Mouse (Mus musculus) right cerebral cortex, adult 18-20 months (tissue): Measurements from ENCODE around the gene Nudt3.
A peak's percentile ranks its signal among the peaks of the same experiment; 100 is the strongest.

Experiments used
- DNase-seq: peaks from one replicate; pipeline ENCODE4 v3.0.0; 2022; ENCODE audit warnings: mixed read lengths

Nudt3 gene

DNA sequence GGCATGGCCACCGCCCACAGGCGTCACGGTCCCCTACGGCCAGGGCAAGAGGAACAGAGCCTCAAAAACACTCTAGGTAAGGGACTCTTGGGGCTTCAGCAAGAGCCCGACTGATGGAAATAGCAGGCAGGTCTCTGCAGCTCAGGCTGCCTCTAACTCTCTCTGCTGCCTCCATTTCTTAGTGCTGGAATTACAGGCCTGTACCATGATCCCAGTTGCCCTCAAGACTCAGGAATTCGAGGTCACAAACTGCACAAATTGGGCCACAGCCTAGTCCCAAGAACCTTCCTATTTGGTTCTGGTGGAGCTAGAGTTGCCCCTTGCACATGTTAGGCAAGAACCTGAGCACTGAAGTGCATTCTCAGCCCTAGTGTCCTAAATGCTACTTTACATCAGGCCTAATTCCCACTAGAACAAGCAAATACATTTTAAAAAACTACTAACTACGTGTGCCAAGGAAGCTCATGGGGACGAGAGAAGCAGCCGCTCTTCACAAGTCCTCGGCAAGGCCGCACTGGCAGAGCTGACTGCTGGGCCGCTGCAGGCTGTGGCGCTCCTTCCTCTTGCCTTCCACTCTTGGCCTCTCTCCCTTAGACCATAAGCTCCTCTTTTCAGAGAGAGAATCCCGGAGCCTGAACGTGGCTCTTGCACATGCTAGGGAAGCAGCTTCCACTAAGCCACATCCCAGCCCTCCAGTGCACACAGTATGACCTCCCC is 27.5 kb downstream of the Nudt3 start:
- no peak for DNase-seq

DNA sequence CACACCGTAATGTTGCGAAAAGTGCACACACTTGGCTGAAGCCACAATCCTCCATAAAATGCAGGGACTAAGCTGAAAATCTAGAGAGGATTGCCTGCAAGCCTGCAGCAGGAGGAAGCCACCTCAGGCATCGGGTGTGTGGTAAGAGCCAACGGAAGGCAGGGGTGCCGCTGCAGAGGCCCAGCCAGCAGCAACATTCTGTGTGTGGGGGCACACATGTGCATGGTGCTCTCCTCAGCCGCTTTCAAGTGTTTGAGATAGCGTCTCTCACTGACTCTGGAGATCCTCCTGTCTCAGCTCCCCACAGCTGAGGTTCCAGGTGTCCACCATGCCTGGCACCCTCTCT is 30.8 kb downstream of the Nudt3 start:
- DNase-seq = no peak

DNA sequence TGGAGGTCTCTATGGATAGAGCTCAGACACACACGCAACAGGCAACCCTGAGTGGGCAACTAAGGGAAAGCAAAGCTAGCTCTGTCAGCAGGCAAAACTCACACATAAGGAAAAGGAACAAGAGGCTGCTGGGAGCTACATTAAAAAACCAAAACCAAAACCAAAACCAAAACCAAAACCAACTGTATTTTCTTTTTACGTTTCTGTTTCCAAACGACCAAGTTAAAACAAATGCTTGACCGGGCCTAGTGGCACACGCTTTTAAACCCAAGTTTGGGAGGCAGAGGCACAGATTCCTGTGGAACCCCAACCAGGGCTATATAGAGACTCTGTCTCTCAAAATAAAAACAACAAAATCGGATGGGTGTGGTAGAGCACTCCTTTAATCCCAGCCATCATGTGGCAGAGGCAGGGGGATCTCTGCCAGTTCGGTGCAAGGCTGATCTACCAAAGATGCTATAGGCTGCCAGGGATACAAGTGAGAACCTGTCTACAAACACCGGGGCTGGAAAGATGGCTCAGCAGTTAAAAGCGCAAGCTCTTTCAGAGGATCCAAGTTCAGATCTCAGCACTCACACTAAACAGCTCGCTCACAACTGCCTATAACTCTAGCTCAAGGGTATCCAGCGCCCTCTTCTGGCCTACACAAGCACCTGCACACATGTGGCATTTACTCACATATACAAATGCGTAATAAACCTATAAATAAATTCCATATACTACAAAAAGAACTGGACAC is 31.3 kb downstream of the Nudt3 start:
- no peak for DNase-seq

DNA sequence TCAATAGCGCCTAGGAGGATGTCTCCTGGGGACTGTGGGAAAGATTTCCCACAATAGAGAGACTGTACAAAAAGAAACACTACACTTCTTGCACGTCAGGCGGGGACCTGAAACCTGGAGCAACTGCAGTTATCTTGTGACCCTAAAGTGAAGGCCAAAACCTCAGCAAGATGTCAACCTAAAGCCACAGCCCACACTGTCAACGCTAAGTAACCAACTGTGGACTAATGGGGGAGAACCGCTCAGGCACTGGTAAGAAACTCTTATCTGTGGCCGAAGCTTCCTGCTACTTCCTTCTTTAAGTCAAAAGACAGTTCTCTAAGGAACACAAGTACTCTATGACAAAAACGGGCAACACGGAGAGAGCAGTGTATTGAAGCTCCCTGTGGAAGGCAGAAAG is 35.1 kb downstream of the Nudt3 start:
- no peak for DNase-seq

DNA sequence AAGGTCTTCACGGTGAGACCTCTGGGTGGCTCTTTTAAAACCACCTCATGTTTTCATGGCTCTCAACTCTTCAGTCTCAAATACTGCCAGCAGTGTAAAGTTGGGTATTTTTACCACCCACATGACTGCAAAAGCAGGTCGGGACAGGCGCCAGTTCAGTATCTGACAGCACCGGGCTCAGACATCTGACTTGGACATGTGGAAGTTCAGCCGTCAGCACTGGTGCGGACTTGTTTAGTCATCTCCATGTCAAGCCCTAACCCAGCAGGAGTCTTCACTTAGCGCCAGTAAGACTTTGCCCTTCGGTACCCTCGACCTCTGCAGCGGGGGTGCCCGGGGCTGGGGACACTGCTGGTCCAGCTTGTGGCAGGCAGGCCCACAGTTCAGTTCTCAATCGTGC is 36.0 kb downstream of the Nudt3 start:
- DNase-seq = peak; percentile 68

DNA sequence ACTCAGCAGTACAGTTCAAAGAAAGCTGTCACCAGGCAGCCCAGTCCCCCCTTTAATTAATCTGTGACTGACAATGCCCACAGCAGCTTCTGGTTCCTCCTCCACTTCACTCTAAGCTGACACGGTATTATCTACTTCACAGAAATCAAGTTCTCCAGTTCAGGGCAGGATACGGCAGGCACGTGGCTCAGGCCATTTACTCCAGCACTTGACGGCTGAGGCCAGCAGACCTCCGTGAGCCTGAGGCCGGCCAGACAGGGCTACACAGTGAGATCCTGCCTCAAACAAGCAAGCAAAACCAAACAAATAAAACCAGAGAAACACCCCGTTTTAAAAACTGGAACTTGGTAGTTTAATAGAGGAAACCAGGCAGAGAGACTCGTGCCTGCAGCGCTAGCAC is 36.6 kb downstream of the Nudt3 start:
- no peak for DNase-seq

DNA sequence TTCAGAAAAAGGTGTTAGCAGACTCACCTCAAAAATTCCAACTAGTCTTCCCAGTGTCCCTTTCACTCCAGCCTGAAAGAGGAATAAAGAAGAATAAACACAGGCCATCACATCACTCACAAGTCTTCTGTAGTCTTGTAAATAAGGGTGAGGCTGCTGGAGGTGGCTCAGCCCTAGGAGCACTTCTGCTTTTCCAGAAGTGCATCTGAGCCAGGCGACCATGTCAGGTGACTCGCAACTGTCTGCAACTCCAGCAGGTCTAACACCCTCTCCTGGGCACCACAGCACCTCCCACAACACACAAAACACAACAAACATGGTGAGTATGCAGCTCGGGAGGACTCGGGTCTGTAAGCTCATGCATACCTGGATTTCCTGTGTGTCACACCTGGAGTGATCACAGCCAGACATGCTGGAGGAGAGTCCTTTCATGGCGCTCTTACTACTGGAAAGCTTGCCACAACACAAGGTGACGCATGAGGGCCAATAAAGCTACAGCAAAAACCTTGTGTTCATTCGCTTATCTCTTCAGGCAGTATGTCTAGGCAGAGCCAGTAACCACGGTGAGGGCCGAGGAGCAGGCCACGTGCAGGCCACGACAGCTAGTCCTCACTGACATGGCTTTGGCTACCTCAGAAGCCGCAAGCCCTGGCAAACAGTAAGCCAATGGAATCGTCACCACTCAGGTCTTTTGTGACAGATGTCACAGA is 40.0 kb downstream of the Nudt3 start:
- no peak for DNase-seq

DNA sequence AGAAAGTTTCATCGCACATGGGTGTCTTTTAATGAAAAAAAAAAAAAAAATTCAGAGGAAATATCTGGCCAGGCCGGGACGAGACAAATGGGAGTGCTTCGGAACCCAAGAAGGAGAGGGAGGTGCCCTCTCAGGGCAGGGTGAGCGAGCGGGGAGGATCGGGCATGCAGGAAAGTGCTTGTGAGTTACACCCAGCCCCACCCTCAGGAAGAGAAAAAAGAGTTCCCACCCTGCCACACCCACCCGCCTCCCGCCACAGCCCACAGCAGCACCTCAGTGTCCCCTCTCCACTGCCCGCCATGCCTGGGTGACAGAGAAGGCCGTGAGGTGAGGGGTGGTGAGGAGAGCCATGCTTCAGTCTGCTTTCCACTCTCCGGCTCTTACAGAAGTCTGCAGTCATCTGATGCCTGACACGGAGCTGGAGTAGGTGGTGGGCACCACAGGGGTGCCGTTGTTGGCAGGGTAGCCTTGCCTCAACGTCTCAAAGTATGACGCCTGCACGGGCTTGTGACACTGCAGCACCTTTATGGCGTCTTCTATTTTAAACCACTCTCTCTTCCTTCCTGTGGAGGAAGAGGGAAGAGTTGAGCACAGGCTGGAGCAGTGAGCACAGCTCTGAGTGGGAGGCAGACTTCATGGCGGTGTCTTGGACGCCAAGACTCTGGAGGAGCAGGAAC is 42.8 kb downstream of the Nudt3 start:
- peak; percentile 70 for DNase-seq

DNA sequence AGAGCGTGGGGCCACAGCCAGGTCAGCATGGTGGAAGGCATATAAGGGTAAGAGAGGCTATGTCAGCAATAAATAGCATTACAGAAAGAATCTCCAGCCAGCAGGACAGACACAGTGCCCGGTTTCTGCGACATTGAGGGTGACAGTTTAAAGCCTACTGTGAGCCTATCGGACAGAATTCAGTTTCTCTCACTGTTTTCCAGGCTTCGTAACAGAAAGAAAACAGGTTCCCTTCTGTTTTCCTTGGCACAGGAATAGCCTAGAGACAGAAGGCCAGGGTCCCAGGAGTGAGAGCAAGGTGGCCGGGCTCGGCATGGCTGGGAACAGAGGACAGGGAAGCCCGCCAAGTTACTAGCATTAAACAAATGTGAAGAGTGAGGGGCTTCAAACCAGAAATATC is 43.5 kb downstream of the Nudt3 start:
- no peak for DNase-seq

DNA sequence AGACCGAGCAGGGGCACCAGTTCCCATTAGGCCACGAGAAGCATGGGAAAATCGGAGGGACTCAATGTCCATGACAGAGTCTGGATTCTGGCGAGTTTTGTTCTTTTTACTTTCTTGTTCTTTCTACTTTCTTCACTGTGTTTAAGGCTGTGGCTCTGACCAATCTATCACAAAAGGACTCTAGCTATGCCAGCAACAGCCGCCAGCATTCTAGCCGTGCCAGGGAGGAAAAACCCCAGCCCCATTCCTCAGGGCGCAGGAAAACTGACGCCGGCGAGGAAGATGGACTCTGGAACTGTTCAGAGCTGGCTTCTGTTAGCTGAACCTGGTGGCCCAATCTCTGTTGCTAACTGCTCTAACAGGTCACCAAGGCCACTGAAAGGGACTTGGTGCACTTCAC is 44.8 kb downstream of the Nudt3 start:
- DNase-seq = no peak

DNA sequence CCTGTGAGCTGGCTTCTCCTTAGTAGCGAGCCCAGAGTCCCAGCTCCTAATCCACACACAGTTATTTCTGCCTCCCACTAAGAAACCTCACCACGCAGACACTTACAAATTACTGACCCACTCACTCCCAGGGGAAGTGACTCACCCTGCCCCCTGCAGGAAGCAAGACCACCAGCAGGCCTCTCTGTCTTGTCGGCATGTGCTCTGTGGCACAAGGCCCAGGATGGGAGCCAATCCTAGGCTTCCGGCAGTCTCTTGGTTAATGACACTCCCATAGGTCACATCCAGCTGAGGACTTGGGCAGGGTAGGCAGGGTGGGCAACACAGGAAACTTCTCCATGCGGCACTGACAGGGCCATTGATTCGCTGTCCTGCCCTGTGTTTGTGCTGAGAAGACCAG is 45.8 kb downstream of the Nudt3 start:
- DNase-seq = no peak

DNA sequence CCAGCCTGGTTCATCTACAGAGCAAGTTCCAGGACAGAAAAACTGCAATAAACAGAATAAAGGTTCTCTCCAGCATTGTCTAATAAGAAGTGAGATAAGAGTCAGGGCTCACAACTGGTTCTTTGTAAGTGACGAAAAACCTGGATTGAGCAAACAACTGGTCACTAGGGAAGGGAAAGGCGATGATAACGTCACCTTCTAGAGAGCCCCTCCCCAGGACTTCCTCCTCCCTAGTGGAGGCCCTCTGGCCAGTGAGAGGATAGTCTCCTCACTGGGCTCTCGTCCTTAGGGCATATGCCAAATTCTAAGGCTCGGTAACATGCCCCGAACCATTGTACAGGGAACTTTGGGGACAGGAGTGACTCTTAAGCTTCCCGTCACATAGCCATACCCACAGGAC is 47.2 kb downstream of the Nudt3 start:
- DNase-seq = no peak

DNA sequence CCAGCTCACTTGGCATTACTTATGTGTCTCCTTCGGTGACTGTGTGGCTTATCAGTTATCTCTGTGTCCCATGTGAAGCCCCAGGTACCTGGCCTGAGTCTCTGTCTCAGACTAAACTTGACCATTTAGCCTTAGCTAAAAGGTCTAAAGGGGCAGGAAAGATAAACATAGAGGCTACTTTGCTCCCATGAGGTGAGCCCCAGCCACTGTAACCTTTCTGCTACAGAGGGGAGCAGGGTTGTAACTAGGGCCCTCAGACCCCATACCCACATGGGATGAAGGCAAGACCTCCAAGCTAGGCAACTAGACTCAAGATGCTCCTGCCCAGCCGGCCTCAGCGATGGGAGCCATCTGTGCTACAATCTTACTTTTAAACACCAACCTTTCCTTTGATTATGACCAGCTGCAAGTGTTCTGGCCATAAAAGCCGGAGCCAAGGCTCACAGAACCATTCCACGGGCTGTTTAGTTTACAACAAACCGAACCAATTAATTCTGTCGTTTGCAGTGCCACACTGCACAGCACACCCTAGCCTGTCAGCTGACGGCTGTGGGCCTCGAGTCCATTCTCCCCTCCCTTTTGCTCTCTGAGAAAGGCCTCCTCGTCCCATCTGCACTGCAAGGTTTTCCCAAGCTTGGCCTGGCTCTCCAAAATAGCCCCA is 48.0 kb downstream of the Nudt3 start:
- DNase-seq = no peak

DNA sequence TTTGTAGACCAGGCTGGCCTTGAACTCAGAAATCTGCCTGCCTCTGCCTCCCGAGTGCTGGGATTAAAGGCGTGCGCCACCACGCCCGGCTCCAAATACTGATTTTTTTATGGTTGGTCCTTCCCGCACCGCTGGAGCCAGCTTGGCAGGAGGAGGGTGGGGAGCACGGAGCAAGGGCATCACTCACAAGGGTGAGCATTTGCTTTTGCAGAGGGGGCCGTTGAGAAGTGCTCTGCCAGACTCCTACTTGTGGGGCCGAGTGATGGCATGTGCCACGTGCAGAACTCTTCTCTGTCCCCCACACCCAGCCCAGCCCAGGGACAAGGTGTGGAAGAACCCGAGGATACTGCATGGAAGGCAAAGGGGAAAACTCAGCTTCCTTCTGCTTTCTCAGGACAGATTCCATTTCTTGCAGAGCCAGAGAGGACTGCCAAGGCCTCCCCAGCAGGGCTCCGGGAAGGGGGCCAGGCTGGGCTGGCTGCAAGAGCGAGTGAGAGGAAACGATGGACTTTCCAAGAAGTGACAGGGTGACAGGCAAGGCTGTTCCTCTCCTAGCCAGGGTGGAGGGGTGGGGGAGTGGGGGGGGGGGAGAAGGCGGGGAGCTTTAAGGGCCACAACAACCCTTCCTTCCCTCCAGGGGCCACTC is 48.7 kb downstream of the Nudt3 start:
- peak; percentile 82 for DNase-seq

DNA sequence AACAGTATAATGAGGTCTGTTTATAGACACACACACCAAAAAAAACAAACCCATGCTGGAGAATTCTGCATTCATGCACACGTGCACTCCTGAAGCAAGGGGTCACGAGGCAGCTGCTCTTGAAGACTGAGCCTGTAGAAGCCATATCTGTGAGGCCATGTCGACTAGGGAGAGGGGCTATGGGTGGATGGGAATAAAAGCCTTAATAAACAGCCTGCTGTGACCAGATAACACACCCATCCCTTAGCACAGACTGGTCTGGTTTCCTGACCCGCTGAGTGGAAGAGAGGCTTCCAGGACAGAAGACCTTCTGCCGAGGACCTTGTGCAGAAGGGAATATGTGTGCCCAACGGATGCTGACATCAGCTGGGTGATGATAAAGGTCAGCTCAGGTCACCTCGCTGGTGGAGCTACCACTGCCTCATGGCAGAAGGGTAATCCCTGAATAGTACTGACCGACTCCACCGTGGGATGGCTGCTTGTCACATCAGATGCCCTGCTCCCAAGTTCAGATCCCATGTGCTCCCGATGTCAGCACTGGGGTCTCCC is 49.4 kb downstream of the Nudt3 start:
- DNase-seq = no peak

DNA sequence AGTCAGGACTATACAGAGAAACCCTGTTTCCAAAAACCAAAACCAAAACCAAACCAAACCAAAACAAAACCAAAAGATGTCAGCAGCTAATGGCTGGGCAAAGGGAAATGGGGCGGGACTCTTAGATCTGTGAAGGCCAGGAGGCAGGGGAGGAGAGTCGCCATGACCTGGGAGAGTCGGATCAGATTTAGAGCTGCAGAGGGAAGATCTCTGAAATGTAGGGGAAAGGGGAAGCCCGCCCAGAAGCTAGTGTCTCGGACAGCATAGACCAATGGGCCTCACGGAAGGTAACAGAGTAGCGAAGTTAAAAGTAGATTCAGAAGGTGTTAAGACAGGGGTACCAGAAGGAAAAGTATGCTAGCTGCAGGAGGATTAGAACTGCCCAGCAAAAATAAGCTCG is 52.0 kb downstream of the Nudt3 start:
- DNase-seq = no peak

DNA sequence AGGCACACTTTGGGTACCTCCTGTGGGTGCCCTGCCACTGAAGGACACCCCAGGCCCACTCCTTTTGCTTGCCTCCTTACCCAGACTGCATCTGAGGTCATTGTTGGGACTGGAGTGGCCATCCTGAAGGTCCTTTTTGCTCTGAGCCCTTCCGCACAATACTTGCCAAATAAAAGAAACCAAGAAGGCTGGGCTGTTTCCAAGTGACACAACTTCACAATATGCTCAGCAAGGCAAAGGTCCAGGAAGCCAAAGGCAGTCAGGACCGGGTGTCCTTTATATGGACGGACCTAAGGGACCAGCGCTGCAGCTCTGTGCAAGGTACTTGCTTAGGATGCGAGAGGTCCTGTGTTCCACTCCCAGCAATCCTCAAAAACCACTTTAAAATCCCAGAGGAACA is 55.1 kb downstream of the Nudt3 start:
- no peak for DNase-seq

DNA sequence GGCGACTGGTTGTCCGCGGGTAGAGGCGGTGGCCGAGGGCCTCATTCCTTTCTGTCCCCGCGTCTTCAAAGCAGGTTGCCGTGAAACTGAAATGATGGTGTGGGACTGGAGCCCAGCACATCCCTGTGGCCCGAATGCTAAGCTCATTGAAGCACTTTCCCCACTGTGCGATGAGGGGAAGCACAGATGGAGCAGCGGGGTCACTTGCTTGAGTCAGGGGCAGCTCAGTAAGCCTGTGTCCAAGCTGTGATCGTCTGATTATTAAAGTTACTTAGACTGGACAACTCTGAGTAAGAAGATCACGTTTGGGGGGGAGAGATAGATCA is 57.4 kb downstream of the Nudt3 start:
- no peak for DNase-seq

DNA sequence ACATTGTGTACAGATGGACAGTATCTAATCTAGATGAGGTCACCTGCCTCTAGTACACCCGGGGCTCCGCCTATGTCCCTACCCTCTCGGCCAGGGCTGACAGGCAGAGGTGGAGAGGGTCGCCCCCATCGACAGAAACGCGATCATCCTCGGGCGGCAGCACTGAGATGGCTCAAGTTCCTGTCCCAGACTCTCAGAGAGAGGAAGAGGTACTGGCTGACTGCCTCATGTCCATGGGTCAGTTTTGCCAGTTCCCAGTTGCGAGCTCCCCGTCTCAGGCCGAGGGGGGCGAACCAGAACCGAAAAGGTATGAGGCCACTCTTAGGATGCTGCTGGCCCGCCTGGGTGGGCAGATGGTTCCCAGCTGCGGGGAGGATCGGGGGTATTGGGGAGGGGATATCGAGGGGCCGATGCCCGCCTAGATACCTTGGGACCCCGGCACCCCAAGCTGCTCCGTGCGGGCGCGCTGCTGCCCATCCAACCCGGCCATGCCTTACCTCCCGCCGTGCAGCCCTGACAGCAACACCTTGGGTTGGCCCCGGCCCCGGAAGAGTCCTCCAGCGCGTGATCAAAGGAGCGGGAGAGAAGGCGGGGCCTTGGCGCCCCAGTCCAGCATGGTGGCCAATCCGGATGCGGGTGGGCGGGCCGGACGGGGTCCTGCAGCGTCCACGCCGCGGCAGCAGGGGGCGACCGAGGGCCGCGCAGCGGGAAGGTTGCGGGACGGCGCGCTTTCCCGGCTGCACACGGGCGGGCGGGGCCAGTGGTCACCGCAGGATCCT is 57.9 kb downstream of the Nudt3 start, which contains the start of gene AI413582:
TSS of gene AI413582 (minus strand) at position 594 of the 779 bp plus-strand sequence.
- peak; percentile 96 for DNase-seq

DNA sequence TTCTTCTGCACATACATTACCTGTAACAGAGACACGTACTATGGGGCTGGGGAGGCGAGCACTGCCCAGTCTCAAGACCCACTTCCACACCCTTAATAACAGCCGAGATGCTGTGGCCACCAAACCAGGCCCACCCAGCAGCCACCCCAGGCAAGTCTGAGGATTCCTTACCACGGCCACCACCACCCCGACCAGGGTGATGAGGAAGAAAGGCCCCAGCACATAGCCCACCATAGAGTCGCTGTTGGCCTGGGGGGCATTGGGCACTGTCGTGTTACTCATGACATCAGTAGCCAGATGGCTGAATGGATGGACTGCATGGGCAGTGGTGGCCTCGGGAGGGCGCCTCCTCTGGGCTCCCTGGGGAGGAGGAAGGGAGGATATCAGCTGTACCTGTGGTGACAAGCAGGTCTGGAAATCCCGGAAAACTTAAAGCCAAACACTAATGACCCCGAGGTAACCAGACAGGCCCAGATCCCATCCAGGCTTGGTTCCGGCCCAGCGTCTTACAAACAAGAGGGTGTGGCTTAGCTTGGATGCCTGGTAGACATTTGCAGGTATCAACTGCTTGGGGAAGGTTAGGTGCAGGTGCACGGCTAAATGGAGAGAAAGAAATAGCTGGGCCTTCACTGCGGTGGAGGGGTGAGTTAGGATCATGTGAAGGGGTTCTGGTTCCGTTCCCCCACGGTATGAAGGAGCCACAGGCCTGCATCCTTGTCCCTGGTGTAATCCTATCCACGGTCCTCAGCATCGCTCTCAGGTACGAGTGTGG is 58.7 kb downstream of the Nudt3 start:
- no peak for DNase-seq
